Mouse (Mus musculus) cerebellum, adult 11 months (tissue): ENCODE results near the gene Ankrd54.

Experiments
- DNase-seq: peaks from one replicate; pipeline ENCODE4 v3.0.0; 2022

The Ankrd54 gene

DNA sequence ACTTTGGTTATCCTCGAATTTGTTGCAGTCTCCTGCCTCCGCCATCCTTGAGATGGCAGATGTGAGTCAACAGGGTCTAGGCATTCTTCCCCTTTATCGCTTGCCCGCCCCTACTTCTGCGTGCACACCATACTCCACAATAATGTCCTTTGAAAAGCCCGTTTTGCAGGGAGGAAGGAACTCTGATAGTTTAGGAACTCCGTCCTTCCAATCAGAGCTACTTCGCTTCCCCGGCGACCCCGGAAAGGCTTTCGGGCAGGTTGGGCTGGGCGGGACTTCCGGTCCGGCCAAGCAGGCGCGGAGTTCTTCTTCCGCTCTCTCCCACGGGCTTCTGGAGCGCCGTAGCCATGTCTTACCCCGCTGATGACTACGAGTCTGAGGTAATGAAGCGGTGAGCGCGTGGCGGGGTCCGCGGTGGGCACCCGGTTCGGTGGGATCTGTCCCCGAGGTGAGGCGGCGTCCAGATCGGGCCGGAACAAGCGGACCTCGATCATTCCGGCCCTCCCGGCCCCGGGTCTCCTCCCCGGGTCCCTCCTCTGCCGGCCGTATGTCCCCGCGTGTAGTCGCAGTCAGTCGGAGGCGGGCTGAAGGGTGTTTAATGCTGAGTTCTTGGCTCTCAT is 12.3 kb upstream of the Ankrd54 start, which contains the start of gene Eif3l:
TSS of gene Eif3l (plus strand) at position 267 of the 620 bp plus-strand sequence.
- DNase-seq = peak; percentile 72

DNA sequence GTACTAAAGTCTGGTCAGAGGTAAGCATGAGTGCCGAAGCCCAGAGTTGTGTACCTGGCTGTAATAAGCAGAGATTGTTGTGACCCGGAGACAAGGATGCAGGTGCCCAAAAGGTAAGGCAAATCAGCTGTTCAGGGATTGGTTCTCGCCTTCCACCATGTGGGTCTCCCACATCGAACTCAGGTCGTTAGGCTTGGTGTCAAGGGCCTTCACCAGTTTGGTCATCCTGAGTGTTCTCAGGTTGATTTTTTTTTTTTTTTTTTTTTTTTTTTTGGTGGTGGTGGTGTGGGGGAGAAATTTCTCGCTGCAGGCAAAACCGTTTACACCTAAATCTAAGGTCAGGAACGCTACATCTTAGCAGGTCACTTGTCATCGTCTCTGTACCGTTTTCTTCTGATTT is 11.8 kb upstream of the Ankrd54 start:
- DNase-seq = no peak

DNA sequence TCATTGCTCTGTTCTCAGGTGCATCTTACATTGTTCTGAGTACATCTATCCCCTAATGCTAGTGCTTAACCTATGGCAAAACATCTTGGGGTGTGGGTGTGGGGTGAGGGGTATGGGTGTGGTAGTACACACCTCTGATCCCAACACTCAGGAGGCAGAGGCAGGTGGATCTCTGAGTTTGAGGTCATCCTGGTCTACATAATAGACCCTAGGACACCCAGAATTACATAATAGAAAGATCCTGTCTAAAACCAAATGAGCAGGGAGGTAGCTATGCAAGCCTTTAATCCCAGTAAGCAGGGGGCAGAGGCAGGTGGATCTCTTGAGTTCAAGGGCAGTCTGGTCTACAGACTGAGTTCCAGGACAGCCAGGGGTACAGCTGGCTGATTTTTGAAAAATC is 11.1 kb upstream of the Ankrd54 start:
- DNase-seq = no peak

DNA sequence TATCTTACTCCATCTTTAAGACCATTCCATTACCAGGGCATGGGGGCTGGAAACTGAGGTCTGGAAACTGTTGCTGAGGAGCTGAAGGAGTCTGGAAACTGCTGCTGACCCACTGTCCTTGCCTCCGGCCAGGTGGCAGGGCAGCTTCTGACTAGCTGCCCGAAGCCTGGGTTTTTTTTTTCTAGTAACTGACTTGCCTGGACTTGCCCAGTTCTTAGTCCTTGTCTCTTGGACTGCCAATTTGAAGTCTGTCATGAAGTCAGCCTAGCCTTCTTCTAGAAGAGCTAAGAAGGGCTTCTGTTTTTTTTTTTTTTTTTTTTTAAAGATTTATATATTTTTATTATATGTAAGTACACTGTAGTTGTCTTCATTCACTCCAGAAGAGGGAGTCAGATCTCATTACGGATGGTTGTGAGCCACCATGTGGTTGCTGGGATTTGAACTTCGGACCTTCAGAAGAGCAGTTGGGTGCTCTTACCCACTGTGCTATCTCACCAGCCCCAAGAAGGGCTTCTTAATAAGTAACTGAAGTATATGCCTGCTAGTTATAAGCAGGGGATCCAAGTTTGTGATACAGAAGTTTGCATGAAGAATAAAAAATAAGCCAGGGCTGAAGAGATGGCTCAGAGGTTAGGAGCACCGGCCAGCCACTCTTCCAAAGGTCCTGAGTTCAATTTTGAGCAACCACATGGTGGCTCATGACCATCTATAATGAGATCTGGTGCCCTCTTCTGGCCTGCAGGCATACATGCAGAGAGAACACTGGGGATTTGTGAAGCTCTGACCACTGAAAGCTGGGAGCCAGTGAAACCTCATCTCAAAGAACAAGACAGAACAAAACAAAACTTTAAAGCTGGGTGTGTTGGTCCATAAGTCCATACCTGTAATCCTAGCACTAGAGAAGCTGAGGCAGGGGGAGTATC is 8.7 kb upstream of the Ankrd54 start:
- DNase-seq = no peak

DNA sequence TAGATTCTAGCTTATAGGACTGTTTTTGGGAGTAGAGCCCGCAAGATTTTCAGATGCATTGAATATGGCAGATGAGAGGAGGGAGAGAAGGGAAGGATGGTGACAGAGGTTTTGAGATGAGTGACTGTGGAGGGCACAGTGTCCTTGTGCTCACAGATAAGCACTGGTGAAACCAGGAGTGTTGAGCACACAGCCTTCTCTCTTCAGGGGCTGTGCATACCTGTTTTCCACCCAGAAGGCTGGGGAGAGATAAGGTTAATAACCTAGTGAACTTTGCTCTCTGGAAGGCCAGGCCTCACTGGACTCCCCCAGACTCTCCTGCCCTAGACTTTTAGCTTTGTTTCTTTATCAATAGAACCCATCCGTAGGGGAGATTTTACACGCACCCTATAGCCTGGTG is 5.7 kb upstream of the Ankrd54 start:
- DNase-seq = no peak

DNA sequence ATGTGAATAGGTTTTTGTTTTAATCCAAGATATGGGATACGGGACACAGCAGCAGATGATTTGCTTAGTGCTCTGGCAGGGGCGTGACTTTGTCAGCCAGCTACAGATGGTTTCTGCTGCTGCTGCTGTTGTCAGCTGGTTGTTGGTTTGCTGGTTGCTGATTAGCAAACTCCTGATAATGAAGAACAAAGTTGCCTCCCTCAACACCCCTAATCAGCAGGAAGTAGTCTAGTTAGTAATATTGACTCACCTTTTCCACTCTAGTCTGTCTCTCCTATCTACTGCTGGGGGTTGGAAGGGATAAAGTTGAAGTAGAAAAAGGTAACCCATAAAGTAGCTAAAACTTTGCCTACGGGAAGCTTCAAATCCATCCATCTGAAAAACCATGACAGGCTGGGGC is 4.9 kb upstream of the Ankrd54 start:
- no peak for DNase-seq

DNA sequence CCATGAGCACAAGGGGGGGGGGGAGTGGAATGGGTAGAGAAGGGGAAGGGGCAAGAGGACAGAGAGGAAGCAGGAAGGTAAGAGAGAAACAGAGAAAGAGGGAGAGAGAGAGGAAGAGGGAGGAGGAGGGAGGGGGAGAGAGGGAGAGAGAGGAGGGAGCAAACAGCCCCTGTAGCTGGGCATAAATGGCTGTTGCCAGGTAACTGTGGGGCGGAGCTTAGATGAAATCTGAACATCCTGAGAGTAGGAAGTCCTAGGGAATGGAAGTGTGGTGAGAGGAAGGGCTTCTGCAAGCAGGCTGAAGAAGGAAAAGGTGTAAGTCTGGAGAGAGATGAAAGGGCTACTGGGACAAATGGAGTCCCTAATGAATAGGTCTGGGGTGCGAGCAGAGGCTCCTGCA is 3.6 kb upstream of the Ankrd54 start:
- no peak for DNase-seq

DNA sequence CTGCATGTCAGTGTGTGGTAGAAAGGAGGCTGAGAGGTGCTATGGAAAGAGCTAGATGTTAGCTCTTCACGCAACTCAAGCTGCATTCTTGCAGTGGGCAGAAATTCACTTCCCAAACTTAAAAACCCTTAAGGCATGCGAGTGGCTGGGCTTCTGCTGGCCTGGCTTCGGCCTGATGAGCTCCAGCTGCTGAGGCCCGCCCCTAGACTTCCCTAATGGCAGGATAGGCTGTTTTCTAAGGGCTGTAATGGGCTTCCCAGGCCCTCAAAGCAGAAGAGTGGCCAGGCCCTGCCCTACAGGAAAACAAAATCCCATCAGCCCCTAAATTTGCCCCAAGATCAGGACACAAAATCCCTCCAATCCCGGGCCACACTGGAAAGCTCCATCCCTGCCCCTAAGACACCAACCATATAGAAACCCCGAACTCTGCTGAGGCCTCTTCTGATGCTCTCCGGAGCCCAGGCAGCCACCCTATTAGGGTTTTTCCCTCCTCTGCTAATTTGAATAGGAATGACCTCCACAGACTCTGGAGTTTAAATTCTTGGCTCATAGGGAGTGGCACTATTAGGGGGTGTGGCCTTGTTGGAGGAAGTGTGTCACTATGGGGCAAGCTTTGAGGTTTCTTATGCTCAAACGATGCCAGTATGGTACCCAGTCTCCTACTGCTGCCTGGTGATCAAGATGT is 2.5 kb upstream of the Ankrd54 start:
- no peak for DNase-seq

DNA sequence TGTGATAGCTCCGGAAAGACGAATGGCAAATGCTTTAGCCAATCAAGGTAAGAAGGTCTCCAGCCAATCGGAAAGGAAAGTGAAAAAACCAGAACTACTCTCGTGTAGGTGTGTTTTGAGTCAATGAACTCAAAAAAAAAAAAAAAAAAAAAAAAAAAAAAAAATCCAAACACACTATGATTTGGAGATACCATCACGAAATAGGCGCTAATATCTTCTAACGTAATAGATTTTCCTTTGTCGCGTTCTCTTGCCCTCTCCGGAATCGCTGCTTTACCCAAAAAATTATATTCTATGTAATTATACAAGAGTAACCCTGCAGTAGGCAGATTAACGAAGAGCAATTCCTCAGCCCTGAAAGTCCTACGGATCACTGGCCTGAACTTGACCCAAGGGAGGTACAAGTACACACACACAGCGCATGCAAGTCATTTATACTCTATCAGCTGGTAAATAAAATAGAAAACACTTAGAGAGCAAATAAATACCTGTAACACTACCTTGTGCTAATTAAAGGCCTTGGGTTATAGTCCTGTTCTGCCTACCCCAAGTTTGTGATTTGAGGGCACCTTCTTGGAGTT is 557 bp upstream of the Ankrd54 start:
- DNase-seq = no peak

DNA sequence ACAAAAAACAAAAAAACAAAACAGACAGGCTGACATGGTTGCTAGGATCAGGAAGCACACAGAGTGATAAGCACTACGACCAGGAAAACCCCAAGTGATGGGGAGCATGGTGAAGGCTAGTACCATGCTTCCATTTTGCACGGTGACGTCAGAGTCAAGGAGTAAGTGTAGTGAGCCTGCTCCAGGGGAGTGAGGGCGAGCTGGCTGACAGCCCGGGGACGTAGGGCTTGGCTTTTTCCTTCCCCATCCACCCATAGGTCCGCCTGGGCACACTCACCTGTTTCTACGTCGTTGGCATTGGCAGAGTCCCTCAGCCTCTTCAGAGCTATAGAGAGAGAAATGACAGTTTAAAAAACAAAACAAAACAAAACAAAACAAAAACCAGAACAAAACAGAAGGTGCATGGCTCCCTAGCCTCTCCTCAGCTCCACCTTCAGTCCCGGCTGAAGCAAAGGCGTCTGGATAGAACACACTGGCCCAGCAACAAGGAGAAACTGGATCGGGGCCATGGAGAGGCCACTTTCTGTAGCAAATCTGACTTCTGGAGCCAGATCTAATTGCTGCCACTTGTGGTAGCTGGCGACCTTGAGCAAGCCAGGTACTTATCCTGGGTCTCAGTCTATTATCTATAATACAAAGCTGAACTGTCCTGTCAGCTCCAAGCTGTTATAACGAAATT is 1.7 kb downstream of the Ankrd54 start:
- DNase-seq = no peak

DNA sequence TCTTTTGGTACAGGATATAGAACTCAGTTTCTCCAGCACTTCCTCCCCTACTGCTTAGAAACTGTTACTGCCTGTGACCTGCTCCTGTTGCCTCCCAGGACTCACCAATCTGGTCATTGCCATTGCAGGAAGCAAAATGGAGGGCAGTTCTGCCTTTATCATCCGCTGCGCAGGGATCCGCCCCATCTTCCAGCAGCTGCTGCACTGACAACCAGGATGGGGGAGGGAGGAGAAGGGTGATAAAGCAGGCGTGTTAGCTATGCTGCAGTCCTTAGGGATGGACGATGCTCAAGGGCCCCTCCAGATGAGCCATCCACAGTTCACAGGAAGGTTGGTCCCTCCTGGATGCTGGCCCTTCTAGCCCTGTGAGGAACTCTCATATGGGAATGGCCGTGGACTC is 4.8 kb downstream of the Ankrd54 start:
- DNase-seq = no peak

DNA sequence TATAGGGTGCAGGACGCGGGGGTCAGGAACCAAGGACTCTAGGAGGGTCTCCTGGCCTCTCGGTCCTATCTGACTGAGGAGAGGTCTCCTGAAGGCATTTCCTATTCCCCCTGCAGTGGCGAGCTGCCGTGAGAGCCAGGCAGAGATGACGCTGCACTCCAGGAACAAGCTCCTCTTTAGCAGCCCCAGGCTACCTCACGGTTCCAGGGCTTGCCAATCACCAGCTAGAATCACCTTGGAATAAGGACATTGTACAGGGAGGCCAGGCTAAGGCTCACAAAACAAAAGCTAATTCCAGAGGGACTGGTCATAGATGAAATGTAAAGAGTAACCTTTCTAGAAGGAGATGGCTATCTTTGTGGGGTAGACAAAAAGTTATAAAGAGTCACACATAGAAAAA is 6.1 kb downstream of the Ankrd54 start:
- DNase-seq = no peak

DNA sequence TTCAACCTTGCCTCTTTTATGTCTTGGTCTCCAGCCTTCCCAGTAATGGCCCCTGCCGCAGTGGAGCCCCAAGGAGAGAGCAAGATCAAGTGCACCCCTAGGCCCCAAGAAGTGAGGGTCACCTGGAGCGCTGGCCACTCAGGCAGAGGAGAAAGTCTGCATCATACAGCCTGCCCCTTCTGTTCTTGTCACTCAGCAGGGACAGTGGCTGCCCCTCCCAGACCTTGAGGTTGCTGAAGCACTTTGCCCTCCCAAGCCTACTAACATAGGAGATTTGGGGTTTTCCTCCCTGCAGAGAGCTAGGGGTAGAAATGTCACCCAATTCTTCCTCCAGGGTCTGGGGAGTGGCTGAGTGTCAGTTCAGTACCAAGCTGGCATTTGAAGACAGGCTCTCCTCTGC is 10.3 kb downstream of the Ankrd54 start:
- no peak for DNase-seq

DNA sequence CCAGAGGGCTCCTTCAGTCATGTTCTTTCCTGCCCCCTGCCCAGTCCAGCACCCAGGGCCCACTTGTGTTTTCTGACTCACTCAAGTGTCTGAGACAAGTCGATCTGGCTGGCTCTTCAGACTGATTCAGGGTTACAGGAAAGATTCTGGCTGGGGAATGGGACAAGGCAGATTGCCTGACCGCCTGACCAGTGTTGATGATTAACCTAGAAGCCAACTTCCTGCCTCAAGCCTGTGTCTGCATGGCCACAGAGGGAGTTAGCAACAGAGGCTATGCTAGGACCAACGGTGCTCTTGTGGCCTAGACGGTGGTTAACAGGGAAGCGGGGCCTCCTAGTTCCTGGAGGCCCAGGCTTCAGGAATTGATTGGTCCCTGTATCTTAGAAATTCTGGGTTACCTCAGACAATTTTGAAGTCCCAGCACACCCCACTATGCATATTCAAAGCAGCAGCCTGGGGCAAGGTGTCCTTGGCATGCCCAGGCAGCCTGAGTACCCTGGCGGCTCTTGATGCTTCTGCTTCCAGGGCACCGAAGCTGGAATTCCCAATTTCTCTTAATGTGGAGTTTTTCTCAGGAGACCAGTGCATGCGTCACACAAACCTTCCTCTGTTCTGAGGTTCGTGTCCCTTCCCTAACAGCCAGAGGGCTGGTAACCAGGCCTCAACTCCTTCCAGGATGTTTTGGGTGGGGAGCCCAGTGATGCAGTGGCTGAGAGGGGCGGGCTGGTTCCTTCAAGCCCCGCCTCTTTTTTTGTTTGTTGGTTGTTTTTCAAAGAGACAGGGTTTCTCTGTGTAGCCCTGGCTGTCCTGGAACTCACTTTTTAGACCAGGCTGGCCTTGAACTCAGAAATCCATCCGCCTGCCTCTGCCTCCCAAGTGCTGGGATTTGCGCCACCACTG is 11.0 kb downstream of the Ankrd54 start:
- DNase-seq = no peak

DNA sequence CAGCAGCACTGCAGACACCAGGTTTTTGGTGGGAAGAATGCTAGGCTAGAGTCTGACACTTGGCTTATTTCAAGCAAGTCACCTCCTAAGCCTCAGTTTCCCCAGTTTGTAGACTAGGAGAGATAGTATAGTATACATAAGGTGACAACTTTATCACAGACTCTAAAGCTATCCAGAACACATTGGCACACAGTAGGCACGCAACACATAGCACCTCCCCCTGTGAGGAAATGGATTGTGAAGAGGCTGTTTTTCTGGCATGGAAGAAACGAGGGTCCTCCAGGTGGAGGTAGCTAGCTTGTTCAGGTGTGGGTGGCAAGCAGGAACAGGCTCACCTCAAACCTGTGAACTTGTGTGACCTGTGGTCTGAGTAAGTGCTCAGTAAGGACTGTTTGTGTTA is 11.7 kb downstream of the Ankrd54 start:
- no peak for DNase-seq

DNA sequence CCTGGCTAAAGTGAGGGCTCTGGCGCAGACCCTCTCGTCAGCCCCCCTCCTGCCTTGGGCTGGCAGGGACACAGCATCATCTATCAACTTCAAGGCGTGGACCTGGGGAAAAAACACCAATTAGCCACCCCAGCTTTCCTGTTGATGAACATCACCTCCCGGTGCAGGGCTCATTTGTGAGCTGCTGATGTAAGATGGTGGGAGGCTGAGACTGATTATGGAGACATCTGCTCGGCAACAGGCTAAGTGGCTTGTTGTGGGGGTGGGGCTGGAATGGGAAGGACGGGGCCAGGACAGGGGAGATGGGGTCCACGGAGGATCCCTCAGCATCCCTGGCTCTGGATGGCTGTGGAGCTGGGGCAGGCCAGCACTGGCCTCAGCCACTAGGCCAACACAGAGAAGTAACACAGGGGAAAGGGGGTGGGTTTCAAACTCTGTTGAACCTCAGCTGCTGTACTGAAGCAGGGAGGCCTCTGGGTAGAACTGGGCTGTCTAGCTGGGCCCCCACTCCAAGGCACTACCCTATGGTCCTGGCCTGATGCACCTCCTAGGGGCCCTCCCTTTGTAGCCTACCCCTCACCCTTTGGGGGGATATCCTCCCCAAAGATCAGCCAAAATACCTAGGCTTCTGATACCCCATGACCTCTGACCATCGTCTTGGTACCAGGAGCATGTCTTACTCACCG is 12.4 kb downstream of the Ankrd54 start:
- no peak for DNase-seq

DNA sequence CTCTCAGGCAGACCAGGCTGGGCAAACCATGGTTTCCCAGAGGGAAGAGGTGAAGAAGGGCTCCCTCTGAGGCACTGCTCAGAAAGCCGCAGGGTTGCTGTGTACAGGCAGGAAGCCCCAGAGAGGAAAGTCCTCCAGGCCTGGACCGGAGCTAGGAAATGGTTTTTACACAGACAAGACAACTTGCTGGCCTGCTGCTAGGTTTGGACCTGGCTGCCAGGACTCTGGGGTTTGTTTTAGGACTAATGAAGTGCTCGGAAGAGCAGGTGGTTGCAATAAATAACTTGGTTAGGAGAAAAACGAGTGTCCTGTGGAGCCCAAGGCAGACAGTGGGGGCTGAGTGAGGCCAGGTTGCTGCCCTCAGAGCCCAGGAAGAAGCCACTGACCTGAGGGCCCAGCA is 14.5 kb downstream of the Ankrd54 start:
- no peak for DNase-seq

DNA sequence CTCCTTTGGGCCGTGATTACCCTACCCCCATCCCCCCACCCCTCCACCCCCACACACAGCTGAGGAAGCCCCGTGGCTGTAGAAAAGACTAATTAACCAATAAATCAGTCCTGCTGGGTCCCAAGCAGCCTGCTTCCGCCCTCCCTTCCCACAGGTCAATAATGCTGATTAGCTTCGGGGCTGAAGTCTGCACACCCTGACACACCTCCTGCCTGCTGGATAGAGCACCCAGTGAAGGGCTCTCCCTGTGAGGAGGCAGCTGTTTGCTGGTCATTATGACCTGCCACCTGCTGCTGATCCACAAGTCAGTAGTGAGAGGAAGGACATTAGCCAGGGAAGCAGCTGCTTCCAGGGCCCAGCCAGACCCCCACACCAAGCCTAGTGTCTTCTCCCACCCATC is 17.9 kb downstream of the Ankrd54 start:
- DNase-seq = no peak

DNA sequence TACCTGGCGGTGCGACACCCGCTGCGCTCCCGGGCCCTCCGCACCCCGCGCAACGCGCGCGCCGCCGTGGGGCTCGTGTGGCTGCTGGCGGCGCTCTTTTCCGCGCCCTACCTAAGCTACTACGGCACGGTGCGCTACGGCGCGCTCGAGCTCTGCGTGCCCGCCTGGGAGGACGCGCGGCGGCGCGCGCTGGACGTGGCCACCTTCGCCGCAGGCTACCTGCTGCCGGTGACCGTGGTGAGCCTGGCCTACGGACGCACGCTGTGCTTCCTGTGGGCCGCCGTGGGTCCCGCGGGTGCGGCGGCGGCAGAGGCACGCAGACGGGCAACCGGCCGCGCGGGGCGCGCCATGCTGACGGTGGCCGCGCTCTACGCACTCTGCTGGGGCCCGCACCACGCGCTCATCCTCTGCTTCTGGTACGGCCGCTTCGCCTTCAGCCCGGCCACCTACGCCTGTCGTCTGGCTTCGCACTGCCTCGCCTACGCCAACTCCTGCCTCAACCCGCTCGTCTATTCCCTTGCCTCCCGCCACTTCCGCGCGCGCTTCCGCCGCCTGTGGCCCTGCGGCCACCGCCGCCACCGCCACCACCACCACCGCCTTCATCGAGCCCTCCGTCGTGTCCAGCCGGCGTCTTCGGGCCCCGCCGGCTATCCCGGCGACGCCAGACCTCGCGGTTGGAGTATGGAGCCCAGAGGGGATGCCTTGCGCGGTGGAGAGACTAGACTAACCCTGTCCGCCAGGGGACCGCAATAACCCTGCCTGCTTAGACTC is 19.8 kb downstream of the Ankrd54 start:
- DNase-seq = no peak

DNA sequence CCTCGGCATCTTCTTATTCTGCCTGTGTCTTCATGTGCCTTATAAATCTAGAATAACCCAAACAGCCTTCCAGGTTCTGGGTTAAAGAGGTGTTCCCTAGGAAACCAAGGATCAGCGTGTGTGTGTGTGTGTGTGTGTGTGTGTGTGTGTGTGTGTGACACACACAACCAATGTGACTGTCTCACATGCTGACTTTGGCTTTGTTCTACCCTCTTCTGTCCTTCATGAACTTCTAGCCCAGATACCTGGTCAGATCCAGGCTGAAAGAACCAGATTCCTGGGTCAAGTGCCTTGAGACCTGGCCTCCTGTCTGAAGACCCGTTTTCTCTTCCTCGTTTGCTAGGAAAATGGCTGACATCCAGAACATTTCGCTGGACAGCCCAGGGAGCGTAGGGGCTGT is 21.1 kb downstream of the Ankrd54 start, which contains the start of gene Galr3:
TSS of gene Galr3 (plus strand) at position 301 of the 400 bp plus-strand sequence.
- no peak for DNase-seq
